Mouse (Mus musculus) embryo, embryonic 10 days (tissue): ENCODE measurements around the gene 4932415D10Rik.

Experiments
- DNase-seq: peaks from one replicate; pipeline ENCODE4 v3.0.0-alpha.2; 2015; ENCODE audit warnings: low spot score

The 4932415D10Rik gene

DNA sequence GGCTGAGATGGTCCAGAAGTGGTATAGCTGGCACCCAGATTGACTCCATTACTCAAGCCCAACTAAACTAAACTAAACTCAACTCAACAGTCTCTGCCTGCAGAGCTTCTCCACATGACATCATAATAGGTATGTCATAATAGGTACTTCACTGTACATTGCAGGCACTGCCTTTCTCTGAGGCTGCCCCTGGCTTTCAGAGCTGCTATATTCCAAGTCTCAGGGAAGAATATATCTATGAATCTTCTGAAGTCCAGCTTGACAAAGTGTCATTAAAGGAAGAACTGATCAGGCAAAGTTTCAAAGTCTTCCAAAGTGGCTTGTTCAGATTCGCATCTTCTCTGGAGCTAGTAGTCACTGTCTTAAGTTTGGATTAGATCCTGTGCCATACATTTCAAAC is at the start of gene 4932415D10Rik:
Gene 4932415D10Rik, minus strand, starts transcription at position 101 of the 400 bp plus-strand sequence.
- no peak for DNase-seq

- no peak for DNase-seq
Measured at GRCm38 (mm10) chr10:82361911-82362310, 45.5 kb upstream of the 4932415D10Rik start.

GRCm38 (mm10) chr10:82355401-82355800 is 39.0 kb upstream of the 4932415D10Rik start:
- no peak for DNase-seq

DNA sequence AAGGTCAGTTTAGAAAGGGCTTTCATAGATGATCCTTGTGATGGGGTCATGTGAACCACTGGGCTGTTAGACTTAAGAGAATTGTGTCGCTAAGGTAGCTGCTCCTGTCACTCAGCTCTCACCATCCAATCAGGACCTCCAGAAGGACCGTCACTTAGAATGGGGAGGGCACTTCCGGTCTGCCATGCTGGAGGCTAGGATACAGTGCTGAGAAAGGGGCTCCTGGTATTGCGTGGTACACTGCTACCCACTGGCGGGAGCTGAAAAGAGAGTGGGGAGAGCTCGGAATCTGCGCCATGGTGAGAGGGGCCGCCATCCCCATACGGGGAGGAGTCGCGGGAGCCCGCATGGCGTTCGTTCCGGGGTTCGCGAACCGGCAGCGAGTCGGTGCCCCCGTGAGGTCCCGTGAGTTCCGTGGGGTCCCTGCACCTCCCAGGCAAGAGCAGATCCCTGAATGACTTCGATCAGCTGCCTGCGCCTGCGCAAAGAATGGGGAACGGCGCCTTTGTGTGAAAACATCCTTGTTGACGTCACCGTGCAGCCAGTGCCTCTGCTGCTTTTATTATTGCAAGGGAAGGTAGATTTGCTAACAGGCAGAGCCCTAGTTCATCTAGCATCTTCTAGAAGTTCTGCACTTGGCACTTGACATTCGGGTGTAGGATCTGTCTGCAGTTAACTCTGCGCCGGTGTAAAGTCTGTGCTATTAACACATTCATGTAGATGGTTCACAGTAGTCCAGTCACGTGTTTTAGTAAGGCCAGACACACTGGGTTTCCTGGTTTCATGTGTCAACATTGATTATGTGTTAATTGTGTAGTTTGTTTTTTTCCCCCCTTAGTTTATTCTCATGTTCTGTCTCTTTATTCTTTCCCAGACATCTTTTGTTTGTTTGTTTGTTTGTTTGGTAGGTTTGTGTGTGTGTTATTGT is 38.0 kb upstream of the 4932415D10Rik start, which contains the start of gene Gm4924:
Gene Gm4924, plus strand, starts transcription at position 173 of the 928 bp plus-strand sequence.
- DNase-seq = peak; percentile 94

DNA sequence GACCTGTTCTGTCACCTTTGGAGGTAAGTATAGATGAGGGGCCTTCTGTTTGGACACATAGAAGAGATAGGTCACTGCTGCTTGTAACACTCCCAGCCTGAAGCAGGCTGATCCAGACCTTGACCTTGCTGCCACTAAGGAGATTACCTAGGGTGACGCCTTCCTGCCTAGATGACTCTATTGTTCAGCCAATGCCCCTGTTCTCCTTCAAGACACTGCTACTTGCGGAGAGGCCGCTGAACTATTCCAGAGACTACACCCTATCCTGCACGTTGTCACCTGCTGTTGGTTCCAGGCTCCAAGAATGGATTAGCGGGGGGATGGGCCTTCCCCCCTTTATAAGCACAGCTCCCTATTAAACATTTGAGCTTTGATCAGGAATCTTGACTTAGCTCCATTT is 13.4 kb upstream of the 4932415D10Rik start:
- no peak for DNase-seq

DNA sequence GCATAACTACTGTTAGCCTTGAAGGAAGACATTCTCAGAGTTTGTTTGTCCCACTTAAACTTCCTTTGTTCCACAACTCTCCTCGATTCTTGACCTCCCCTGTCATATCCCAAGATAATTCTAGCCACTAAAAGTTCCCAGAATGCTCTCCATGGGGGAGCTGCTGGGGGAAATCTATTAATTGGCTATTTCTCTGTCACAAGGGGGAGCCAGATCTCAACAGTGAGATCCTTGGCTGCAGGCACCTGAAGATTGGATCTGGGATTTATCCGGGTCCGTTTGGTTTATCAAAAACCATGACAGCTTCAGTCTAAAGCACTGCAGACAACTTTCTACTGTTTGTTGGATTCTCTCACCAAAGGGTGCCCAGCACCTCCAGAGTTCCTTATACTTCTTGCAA is 3.8 kb upstream of the 4932415D10Rik start:
- no peak for DNase-seq

- DNase-seq = no peak
Measured at GRCm38 (mm10) chr10:82296440-82296839, 19.9 kb downstream of the 4932415D10Rik start.

- DNase-seq = no peak
Measured at GRCm38 (mm10) chr10:82257331-82257730, 59.1 kb downstream of the 4932415D10Rik start.

DNA sequence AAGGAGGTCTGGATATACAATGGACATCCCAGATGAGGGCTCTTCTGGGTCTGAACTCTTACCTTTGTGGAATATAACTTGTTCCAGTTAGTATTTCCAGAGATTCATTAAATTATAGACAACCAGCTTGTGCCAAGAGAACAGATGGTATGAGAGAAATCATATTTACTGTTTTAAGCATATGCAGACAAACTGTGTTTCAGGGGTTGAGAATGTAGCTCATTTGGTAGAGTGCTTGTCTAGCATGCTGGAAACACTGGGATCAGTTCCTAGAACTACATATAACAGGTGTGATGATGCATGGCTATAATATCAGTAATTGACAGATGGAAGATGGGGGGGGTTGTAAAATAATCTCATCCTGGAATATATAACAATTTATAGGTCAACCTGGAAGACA is 71.4 kb downstream of the 4932415D10Rik start:
- DNase-seq = no peak

- no peak for DNase-seq
Measured at GRCm38 (mm10) chr10:82241401-82241788, 75.0 kb downstream of the 4932415D10Rik start.

DNA sequence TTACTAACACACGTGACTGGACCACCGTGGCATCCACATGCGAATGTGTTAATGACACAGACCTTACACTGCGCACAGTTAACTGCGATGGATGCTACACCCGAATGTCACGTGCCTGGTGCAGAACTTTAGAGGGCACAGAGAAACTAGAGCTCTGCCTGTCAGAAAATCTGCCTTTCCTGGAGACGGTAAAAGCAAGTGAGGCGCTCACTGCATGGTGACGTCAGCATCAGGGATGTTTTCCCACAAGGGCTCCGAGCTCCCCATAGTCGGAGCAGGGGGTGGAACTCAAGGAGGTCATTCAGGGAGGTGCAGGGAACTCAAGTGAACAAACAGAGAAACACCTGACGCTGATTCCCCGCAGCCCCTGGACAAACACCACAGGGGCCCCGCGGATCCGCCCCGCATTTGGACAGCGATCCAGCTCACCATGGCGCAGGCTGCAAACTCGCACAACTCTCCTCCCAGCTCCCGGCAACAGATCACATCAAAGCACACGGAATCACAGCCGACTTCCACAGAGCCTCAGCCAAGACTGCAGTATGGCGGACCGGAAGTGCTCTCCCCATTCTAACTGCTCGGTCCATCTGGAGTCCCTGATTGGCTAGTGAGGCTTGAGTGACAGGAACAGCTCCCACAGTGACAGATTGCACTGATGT is 75.5 kb downstream of the 4932415D10Rik start, which contains the start of gene Zfp938:
Gene Zfp938, minus strand, starts transcription at position 539 of the 659 bp plus-strand sequence.
- DNase-seq = peak; percentile 93
